Comparison of ENCODE assay signal across 8 mouse cellular contexts in genomic region chr17:43326726-43327700, GRCm38 (mm10). TPM values are rescaled to one million over a fixed set of nuclear protein-coding genes. Genes with fewer than 3 reads are reported as not detected.
DNase-seq lines count a peak whose midpoint lies in the region; ATAC-seq and TF ChIP-seq lines count a peak whose summit lies in the region.

No protein-coding gene starts in this region.

- no peaks in the 10 kb centered on the region for H3K36me3 ChIP-seq in forebrain, postnatal 0 days (ENCODE audit: insufficient read depth)
- H3K36me3 ChIP-seq in hindbrain, embryonic 13.5 days, result no peaks in the 10 kb centered on the region
- H3K36me3 ChIP-seq in limb, embryonic 10.5 days, result no peaks in the 10 kb centered on the region
- no peaks in the 10 kb centered on the region for H3K36me3 ChIP-seq in stomach, embryonic 14.5 days (ENCODE audit: control insufficient read depth, insufficient read depth, low read length)

- TF ChIP-seq POLR2A in brain, embryonic 14.5 days (IDR thresholded peaks at IDR 0.05; ENCODE audit: borderline replicate concordance, extremely low read depth, insufficient read depth, insufficient read length, poor library complexity, severe bottlenecking), result 0 out of 2 replicates have a peak, but pooled peaks have one; percentile 10

- H3K27me3 ChIP-seq in forebrain, postnatal 0 days (ENCODE audit: insufficient read depth, low read length), result no peaks in the 10 kb centered on the region
- no peaks in the 10 kb centered on the region for H3K27me3 ChIP-seq in hindbrain, embryonic 13.5 days
- H3K27me3 ChIP-seq in limb, embryonic 10.5 days (ENCODE audit: low read depth, poor library complexity, severe bottlenecking), result no peaks in the 10 kb centered on the region
- H3K27me3 ChIP-seq in stomach, embryonic 14.5 days (ENCODE audit: control insufficient read depth, insufficient read depth, low read length), result no peaks in the 10 kb centered on the region

- peak; percentile 71; the same call in 1 of the 2 replicates for TF ChIP-seq CTCF in brain, embryonic 14.5 days (IDR thresholded peaks at IDR 0.05; ENCODE audit: borderline replicate concordance, extremely low read depth, insufficient read depth, insufficient read length)
- peak; percentile 64 for TF ChIP-seq CTCF in forebrain, postnatal 0 days (IDR thresholded peaks at IDR 0.05; ENCODE audit: low read depth)

- ATAC-seq in forebrain, postnatal 0 days, result peak; percentile 95
- peak; percentile 90 for ATAC-seq in hindbrain, embryonic 13.5 days (ENCODE audit: low FRiP score)
- ATAC-seq in megakaryocyte-erythroid progenitor cell, adult 5-6 weeks (replicated peaks; ENCODE audit: low FRiP score, low TSS enrichment, poor library complexity, severe bottlenecking), result peak; percentile 58
- peak; percentile 84 for ATAC-seq in stomach, embryonic 14.5 days (ENCODE audit: insufficient number of reproducible peaks, insufficient read depth, low FRiP score, low read depth)

- 0 out of 2 replicates have a peak, but pooled peaks cover 4% of the 10 kb centered on the region for H3K4me1 ChIP-seq in forebrain, postnatal 0 days (ENCODE audit: insufficient read depth)
- peaks cover 10% of the 10 kb centered on the region for H3K4me1 ChIP-seq in hindbrain, embryonic 13.5 days (replicated peaks)
- H3K4me1 ChIP-seq in limb, embryonic 10.5 days, result peaks cover 12% of the 10 kb centered on the region
- H3K4me1 ChIP-seq in stomach, embryonic 14.5 days (ENCODE audit: control insufficient read depth, insufficient read depth, low read length), result no peaks in the 10 kb centered on the region

- peak overlapping the region; percentile 65 for H3K4me2 ChIP-seq in forebrain, postnatal 0 days (ENCODE audit: low read depth)
- peak overlapping the region; percentile 59 for H3K4me2 ChIP-seq in hindbrain, embryonic 13.5 days
- H3K4me2 ChIP-seq in stomach, embryonic 14.5 days (replicated peaks; ENCODE audit: low read depth, low read length), result peak overlapping the region; percentile 47

- WGBS in forebrain, postnatal 0 days, result 7% methylated on average over 29 of the region's 29 CpGs
- WGBS in hindbrain, embryonic 13.5 days, result 7% methylated on average over 29 of the region's 29 CpGs
- 18% methylated on average over 29 of the region's 29 CpGs for WGBS in limb, embryonic 10.5 days
- 17% methylated on average over 29 of the region's 29 CpGs for WGBS in stomach, embryonic 14.5 days

- peak overlapping the region; percentile 36 for H3K4me3 ChIP-seq in forebrain, postnatal 0 days (ENCODE audit: low read depth, low read length)
- H3K4me3 ChIP-seq in hindbrain, embryonic 13.5 days, result peak overlapping the region; percentile 38
- peak overlapping the region; percentile 50 for H3K4me3 ChIP-seq in limb, embryonic 10.5 days
- peak overlapping the region; percentile 25 for H3K4me3 ChIP-seq in stomach, embryonic 14.5 days (ENCODE audit: low read depth, low read length)

- H3K9ac ChIP-seq in forebrain, postnatal 0 days, result peak overlapping the region; percentile 43
- peak overlapping the region; percentile 70 for H3K9ac ChIP-seq in hindbrain, embryonic 13.5 days
- peak overlapping the region; percentile 15 for H3K9ac ChIP-seq in stomach, embryonic 14.5 days (replicated peaks; ENCODE audit: low read depth, low read length)

- no peaks in the 10 kb centered on the region for H3K9me3 ChIP-seq in forebrain, postnatal 0 days (ENCODE audit: low read length)
- peaks cover 8% of the 10 kb centered on the region; the same call in 1 of the 2 replicates for H3K9me3 ChIP-seq in hindbrain, embryonic 13.5 days
- no peaks in the 10 kb centered on the region for H3K9me3 ChIP-seq in limb, embryonic 10.5 days (replicated peaks)
- no peaks in the 10 kb centered on the region for H3K9me3 ChIP-seq in stomach, embryonic 14.5 days (ENCODE audit: control insufficient read depth, low read depth, low read length)

- H3K27ac ChIP-seq in forebrain, postnatal 0 days (ENCODE audit: low read depth, low read length), result no peak overlapping the region
- H3K27ac ChIP-seq in hindbrain, embryonic 13.5 days, result peak overlapping the region; percentile 79
- peak overlapping the region; percentile 91 for H3K27ac ChIP-seq in limb, embryonic 10.5 days
- H3K27ac ChIP-seq in stomach, embryonic 14.5 days (ENCODE audit: low read length), result 0 out of 2 replicates have a peak overlapping the region, but pooled peaks have one; percentile 21

- peak; percentile 26 for DNase-seq in layer of hippocampus, adult 11-12 months (ENCODE audit: low spot score)
- DNase-seq in layer of hippocampus, adult 18-20 months (ENCODE audit: low spot score in 2 of 2), result no peak
- DNase-seq in brain, embryonic 14.5 days (ENCODE audit: low read depth), result peak; percentile 94
- DNase-seq in forebrain, postnatal 0 days, result peak; percentile 74
- DNase-seq in limb, embryonic 10.5 days (ENCODE audit: low spot score), result peak; percentile 77

RNA-seq across cellular contexts. Expression of gene Adgrf5, which starts 33.2 kb away (rescaled TPM):
- 10 to 100 TPM; 28.4 to 28.7 TPM for total RNA-seq in layer of hippocampus, adult 18-20 months (2021)
- 6.5 and 12.5 TPM in 2 replicates for polyA plus RNA-seq in brain, embryonic 14.5 days (2012; rRNA removed)
- total RNA-seq in forebrain, postnatal 0 days (2014; rRNA removed), result 17.2 and 24.4 TPM in 2 replicates
- polyA plus RNA-seq in forebrain, postnatal 0 days (2015; fragmentation: Nextera tagmentation; extraction: Ambion mirVana), result 2.4 and 5.2 TPM in 2 replicates
- polyA plus RNA-seq in hindbrain, embryonic 13.5 days (2015; fragmentation: Nextera tagmentation; extraction: Ambion mirVana), result 8.1 and 8.6 TPM in 2 replicates
- polyA plus RNA-seq in limb, embryonic 10.5 days (2016; fragmentation: Nextera tagmentation; extraction: Ambion mirVana), result 7.2 and 10.5 TPM in 2 replicates
- not detected in 2 replicates for total RNA-seq in megakaryocyte-erythroid progenitor cell, adult 5-6 weeks (2014; fragmentation: Nextera tagmentation)
- 0.08 TPM in 1 of 2 replicates, not detected in the other for total RNA-seq in megakaryocyte-erythroid progenitor cell, adult 5-6 weeks (2017)
- polyA plus RNA-seq in stomach, embryonic 14.5 days (2014; fragmentation: Nextera tagmentation; extraction: Ambion mirVana), result 11.4 and 11.6 TPM in 2 replicates

RNA-seq across cellular contexts. Expression of gene Adgrf1, which starts 56.9 kb away (rescaled TPM):
- total RNA-seq in layer of hippocampus, adult 18-20 months (2021), result not detected
- 0.04 TPM in 1 of 2 replicates, not detected in the other for polyA plus RNA-seq in brain, embryonic 14.5 days (2012; rRNA removed)
- total RNA-seq in forebrain, postnatal 0 days (2014; rRNA removed), result 0.08 TPM in 1 of 2 replicates, not detected in the other
- polyA plus RNA-seq in forebrain, postnatal 0 days (2015; fragmentation: Nextera tagmentation; extraction: Ambion mirVana), result not detected in 2 replicates
- not detected in 2 replicates for polyA plus RNA-seq in hindbrain, embryonic 13.5 days (2015; fragmentation: Nextera tagmentation; extraction: Ambion mirVana)
- not detected in 2 replicates for polyA plus RNA-seq in limb, embryonic 10.5 days (2016; fragmentation: Nextera tagmentation; extraction: Ambion mirVana)
- 0.31 TPM in 1 of 2 replicates, not detected in the other for total RNA-seq in megakaryocyte-erythroid progenitor cell, adult 5-6 weeks (2014; fragmentation: Nextera tagmentation)
- total RNA-seq in megakaryocyte-erythroid progenitor cell, adult 5-6 weeks (2017), result not detected in 2 replicates
- not detected in 2 replicates for polyA plus RNA-seq in stomach, embryonic 14.5 days (2014; fragmentation: Nextera tagmentation; extraction: Ambion mirVana)

Comparison
In these comparisons a context has a peak if more than half of its experiments do, and no peak if none do; other contexts are left out.
1. DNase-seq: peak in layer of hippocampus, adult 11-12 months (single experiment), brain, embryonic 14.5 days (single experiment), forebrain, postnatal 0 days (single experiment) and limb, embryonic 10.5 days (single experiment); none in layer of hippocampus, adult 18-20 months (0 of 2).
2. H3K9ac ChIP-seq: peak in every context shown above with its lines; median percentile 70 in hindbrain, embryonic 13.5 days; 43 in forebrain, postnatal 0 days; 15 in stomach, embryonic 14.5 days.
3. Peak in every context shown above with its lines, with median percentiles within 50 percentile points of each other: ATAC-seq, H3K4me2 ChIP-seq and H3K4me3 ChIP-seq.